Mouse (Mus musculus) erythroblast, embryonic 14.5 days (primary cell): Measurements from ENCODE around the gene Nkpd1.

ENCODE experiments used
- GATA1 ChIP-seq: IDR thresholded peaks from 2 replicates; pipeline ENCODE4 v1.6.1; 2012; ENCODE audit warnings: low read length, inconsistent platforms, mixed read lengths
- TAL1 ChIP-seq: IDR thresholded peaks from 3 replicates; pipeline ENCODE4 v1.6.1; 2012; ENCODE audit warnings: low read length, inconsistent platforms, mixed read lengths

GRCm38 (mm10) chr7:19569647-19570046 is 52.0 kb downstream of the Nkpd1 start:
- TF ChIP-seq TAL1 (no peak), GATA1 (no peak)
